Mouse (Mus musculus) hindbrain, embryonic 10.5 days (tissue): Measurements from ENCODE around the gene Cenpl. TPM values are rescaled to one million over a fixed set of nuclear protein-coding genes. Genes with fewer than 3 reads are reported as not detected.

ENCODE experiments used
- DNase-seq: peaks from one replicate; pipeline ENCODE4 v3.0.0-alpha.2; 2017; ENCODE audit warnings: low spot score
- H3K27ac ChIP-seq: fragments of 300-500 bp; sonication (generic); 2 replicates; pipeline ENCODE4 v1.5.1; 2016; ENCODE audit warnings: mild to moderate bottlenecking, moderate library complexity
- H3K27me3 ChIP-seq: fragments of 300-500 bp; sonication (generic); 2 replicates; pipeline ENCODE4 v1.6.1; 2016; ENCODE audit warnings: mild to moderate bottlenecking; ENCODE audit not compliant: poor library complexity, insufficient read depth, severe bottlenecking
- H3K36me3 ChIP-seq: fragments of 300-500 bp; sonication (generic); 2 replicates; pipeline ENCODE4 v1.6.1; 2016; ENCODE audit warnings: mild to moderate bottlenecking, moderate library complexity
- H3K4me1 ChIP-seq: fragments of 300-500 bp; sonication (generic); replicated peaks from 2 replicates; pipeline ENCODE4 v1.6.1; 2016; ENCODE audit warnings: mild to moderate bottlenecking
- H3K4me3 ChIP-seq: fragments of 300-500 bp; sonication (generic); 2 replicates; pipeline ENCODE4 v1.5.1; 2016; ENCODE audit warnings: mild to moderate bottlenecking, moderate library complexity
- H3K9me3 ChIP-seq: fragments of 300-500 bp; sonication (generic); 2 replicates; pipeline ENCODE4 v1.6.1; 2016; ENCODE audit warnings: mild to moderate bottlenecking, moderate library complexity
- WGBS: fragments of 180-500 bp; shearing (Covaris S2); methylation state at CpG from one replicate; pipeline ENCODE4 v1.1.7; 2016; 5-methylcytosine and 5-hydroxymethylcytosine counted together
- polyA plus RNA-seq: library from polyadenylated mRNA; unstranded; fragments of >200 nt; fragmentation: Nextera tagmentation; extraction: Ambion mirVana; gene quantifications from 2 replicates; pipeline ENCODE4 v1.2.1, GENCODE M21; 2016

Cenpl gene
- polyA plus RNA-seq, 1 experiment from 2014 or later, result 33.0 TPM

- H3K27ac ChIP-seq, result peak overlapping the region; percentile 93
These were observed 733 bp downstream of the Cenpl start for GRCm38 (mm10) chr1:161071272-161071620.

GRCm38 (mm10) chr1:161076238-161076637 is 5.7 kb downstream of the Cenpl start:
- no peak overlapping the region for H3K27ac ChIP-seq
- H3K9me3 ChIP-seq, result no peaks in the 10 kb centered on the region
- no peak for DNase-seq
- no peaks in the 10 kb centered on the region for H3K27me3 ChIP-seq
- peaks cover 28% of the 10 kb centered on the region for H3K4me1 ChIP-seq
- WGBS, result 90% methylated on average over 6 of the region's 6 CpGs
- no peak overlapping the region for H3K4me3 ChIP-seq
- peaks cover 61% of the 10 kb centered on the region for H3K36me3 ChIP-seq

More at GRCm38 (mm10) chr1:161071272-161071620, 733 bp downstream of the Cenpl start:
- Histone ChIP-seq H3K4me3 (peak overlapping the region; percentile 80), H3K27me3 (no peaks in the 10 kb centered on the region), H3K9me3 (no peaks in the 10 kb centered on the region), H3K4me1 (peaks cover 37% of the 10 kb centered on the region), H3K36me3 (peaks cover 22% of the 10 kb centered on the region)
- WGBS, result under 1% methylated on average over 12 of the region's 12 CpGs
- no peak for DNase-seq

- DNase-seq, result no peak
- Histone ChIP-seq H3K9me3 (no peaks in the 10 kb centered on the region), H3K36me3 (peaks cover 67% of the 10 kb centered on the region), H3K4me3 (no peak overlapping the region), H3K4me1 (peaks cover 19% of the 10 kb centered on the region), H3K27me3 (no peaks in the 10 kb centered on the region), H3K27ac (no peak overlapping the region)
- WGBS, result 95% methylated on average over 3 of the region's 3 CpGs
These were observed 6.7 kb downstream of the Cenpl start for GRCm38 (mm10) chr1:161077243-161077642.

GRCm38 (mm10) chr1:161099721-161100405 is 29.4 kb downstream of the Cenpl start:
- Histone ChIP-seq H3K27ac (no peak overlapping the region), H3K36me3 (peaks cover 72% of the 10 kb centered on the region), H3K27me3 (no peaks in the 10 kb centered on the region), H3K9me3 (no peaks in the 10 kb centered on the region), H3K4me1 (no peaks in the 10 kb centered on the region), H3K4me3 (no peak overlapping the region)
- no peak for DNase-seq
- WGBS, result 94% methylated on average over 4 of the region's 4 CpGs

- WGBS, result 89% methylated on average over 1 of the region's 1 CpGs
- Histone ChIP-seq H3K4me3 (no peak overlapping the region), H3K9me3 (no peaks in the 10 kb centered on the region), H3K27ac (no peak overlapping the region), H3K4me1 (no peaks in the 10 kb centered on the region), H3K27me3 (no peaks in the 10 kb centered on the region), H3K36me3 (peaks cover 63% of the 10 kb centered on the region)
- no peak for DNase-seq
These were observed 33.3 kb downstream of the Cenpl start for GRCm38 (mm10) chr1:161103842-161104241.

GRCm38 (mm10) chr1:161109216-161109615 is 38.7 kb downstream of the Cenpl start:
- no peak overlapping the region for H3K27ac ChIP-seq
- H3K27me3 ChIP-seq, result no peaks in the 10 kb centered on the region
- peaks cover 38% of the 10 kb centered on the region for H3K36me3 ChIP-seq
- no peaks in the 10 kb centered on the region for H3K4me1 ChIP-seq
- no peaks in the 10 kb centered on the region for H3K9me3 ChIP-seq
- 91% methylated on average over 8 of the region's 8 CpGs for WGBS
- H3K4me3 ChIP-seq, result no peak overlapping the region
- DNase-seq, result no peak

GRCm38 (mm10) chr1:161114591-161114990 is 44.1 kb downstream of the Cenpl start:
- no peaks in the 10 kb centered on the region for H3K4me1 ChIP-seq
- no peaks in the 10 kb centered on the region for H3K27me3 ChIP-seq
- H3K27ac ChIP-seq, result no peak overlapping the region
- H3K9me3 ChIP-seq, result no peaks in the 10 kb centered on the region
- DNase-seq, result no peak
- H3K36me3 ChIP-seq, result peaks cover 3% of the 10 kb centered on the region
- no peak overlapping the region for H3K4me3 ChIP-seq

GRCm38 (mm10) chr1:161122661-161123418 is 52.3 kb downstream of the Cenpl start:
- Histone ChIP-seq H3K9me3 (no peaks in the 10 kb centered on the region), H3K27me3 (no peaks in the 10 kb centered on the region), H3K4me3 (no peak overlapping the region), H3K4me1 (no peaks in the 10 kb centered on the region), H3K27ac (no peak overlapping the region), H3K36me3 (peaks cover 17% of the 10 kb centered on the region)
- DNase-seq, result no peak
- WGBS, result 93% methylated on average over 10 of the region's 10 CpGs

GRCm38 (mm10) chr1:161126461-161126860 is 55.9 kb downstream of the Cenpl start:
- peaks cover 18% of the 10 kb centered on the region for H3K36me3 ChIP-seq
- DNase-seq, result no peak
- no peaks in the 10 kb centered on the region for H3K9me3 ChIP-seq
- no peaks in the 10 kb centered on the region for H3K27me3 ChIP-seq
- H3K4me1 ChIP-seq, result peaks cover 17% of the 10 kb centered on the region
- no peak overlapping the region for H3K4me3 ChIP-seq
- H3K27ac ChIP-seq, result no peak overlapping the region
- 85% methylated on average over 1 of the region's 1 CpGs for WGBS

- Histone ChIP-seq H3K4me1 (peaks cover 17% of the 10 kb centered on the region), H3K27me3 (no peaks in the 10 kb centered on the region), H3K27ac (peak within 1 kb of the TSS; percentile 90), H3K36me3 (peaks cover 17% of the 10 kb centered on the region), H3K9me3 (no peaks in the 10 kb centered on the region), H3K4me3 (peak within 1 kb of the TSS; percentile 69)
- WGBS, result 3% methylated on average over 41 of the region's 41 CpGs
- peak; percentile 93 for DNase-seq
These were observed 60.5 kb downstream of the Cenpl start, which contains the start of gene Klhl20 for GRCm38 (mm10) chr1:161130726-161131664. Klhl20 (minus strand) TSS chr1:161131511.
